7 mouse cellular contexts compared by ENCODE assay signal in the genomic region with DNA sequence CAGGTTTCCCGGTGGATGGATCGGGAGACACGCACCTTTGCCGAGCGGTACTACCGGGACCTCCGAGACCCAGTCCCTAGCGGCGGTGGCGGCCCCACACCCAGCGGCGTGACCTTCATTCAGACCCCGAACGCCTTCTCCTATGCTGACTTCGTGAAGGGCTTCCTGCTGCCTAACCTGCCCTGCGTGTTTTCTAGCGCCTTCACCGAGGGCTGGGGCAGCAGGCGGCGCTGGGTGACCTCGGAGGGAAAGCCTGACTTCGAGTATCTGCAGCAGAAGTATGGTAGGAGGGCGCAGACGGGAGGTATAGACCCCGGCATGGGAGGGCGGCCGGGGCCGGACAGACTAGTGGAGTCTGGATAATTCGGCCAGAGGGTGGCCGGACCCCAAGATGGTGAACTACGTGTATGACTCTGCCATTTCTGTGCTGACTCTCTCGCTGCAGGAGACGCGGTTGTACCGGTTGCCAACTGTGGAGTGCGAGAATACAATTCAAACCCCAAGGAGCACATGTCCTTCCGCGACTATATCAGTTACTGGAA. TPM values are rescaled to one million over a fixed set of nuclear protein-coding genes. Genes with fewer than 3 reads are reported as not detected.
DNase-seq lines count a peak whose midpoint lies in the region; ATAC-seq and TF ChIP-seq lines count a peak whose summit lies in the region.

No protein-coding gene starts in this region.

- TF ChIP-seq CTCF in layer of hippocampus, adult 2 months (conservative IDR thresholded peaks at IDR 0.05): peak; percentile 46
- no peak for TF ChIP-seq CTCF in Patski (IDR thresholded peaks at IDR 0.05)
- peak; percentile 9; the same call in 1 of the 2 replicates for TF ChIP-seq CTCF in embryonic fibroblast, embryonic 13.5 days (IDR thresholded peaks at IDR 0.05; ENCODE audit: borderline replicate concordance, insufficient read depth, low read length)

- peaks cover 47% of the 10 kb centered on the region for H3K36me3 ChIP-seq in limb, embryonic 10.5 days
- H3K36me3 ChIP-seq in midbrain, embryonic 13.5 days: peaks cover 25% of the 10 kb centered on the region

- under 1% methylated on average over 38 of the region's 38 CpGs for WGBS in limb, embryonic 10.5 days
- under 1% methylated on average over 38 of the region's 38 CpGs for WGBS in midbrain, embryonic 13.5 days

- H3K4me2 ChIP-seq in midbrain, embryonic 13.5 days (replicated peaks): peak overlapping the region; percentile 97

- H3K9me3 ChIP-seq in limb, embryonic 10.5 days (replicated peaks): no peaks in the 10 kb centered on the region
- H3K9me3 ChIP-seq in midbrain, embryonic 13.5 days: no peaks in the 10 kb centered on the region

- ATAC-seq in Patski: peak; percentile 48
- ATAC-seq in midbrain, embryonic 13.5 days: peak; percentile 85

- peak overlapping the region; percentile 97 for H3K4me3 ChIP-seq in layer of hippocampus, adult 2 months
- H3K4me3 ChIP-seq in embryonic fibroblast, embryonic 13.5 days (ENCODE audit: insufficient read depth, low read length): peak overlapping the region; percentile 70
- H3K4me3 ChIP-seq in limb, embryonic 10.5 days: peak overlapping the region; percentile 79
- H3K4me3 ChIP-seq in midbrain, embryonic 13.5 days (replicated peaks): peak overlapping the region; percentile 84

- TF ChIP-seq POLR2A in embryonic fibroblast, embryonic 13.5 days (IDR thresholded peaks at IDR 0.05; ENCODE audit: low read depth, low read length): no peak

- peak overlapping the region; percentile 94 for H3K27ac ChIP-seq in layer of hippocampus, adult 2 months
- 0 out of 2 replicates have a peak overlapping the region, but pooled peaks have one; percentile 7 for H3K27ac ChIP-seq in embryonic fibroblast, embryonic 13.5 days (ENCODE audit: insufficient read depth, low read length)
- H3K27ac ChIP-seq in limb, embryonic 10.5 days: peak overlapping the region; percentile 87
- H3K27ac ChIP-seq in midbrain, embryonic 13.5 days: peak overlapping the region; percentile 88

- no peaks in the 10 kb centered on the region for H3K27me3 ChIP-seq in Patski
- no peaks in the 10 kb centered on the region for H3K27me3 ChIP-seq in limb, embryonic 10.5 days (ENCODE audit: low read depth, poor library complexity, severe bottlenecking)
- H3K27me3 ChIP-seq in midbrain, embryonic 13.5 days: no peaks in the 10 kb centered on the region

- in situ Hi-C loops in Patski (cut with MboI; ENCODE audit: low pct_unique_long_range_greater_than_20kb): no loop called here

- no peaks in the 10 kb centered on the region; the same call in 1 of the 2 replicates for H3K4me1 ChIP-seq in embryonic fibroblast, embryonic 13.5 days (ENCODE audit: control insufficient read depth, insufficient read depth, low read length)
- peaks cover 25% of the 10 kb centered on the region for H3K4me1 ChIP-seq in limb, embryonic 10.5 days
- peaks cover 29% of the 10 kb centered on the region for H3K4me1 ChIP-seq in midbrain, embryonic 13.5 days (replicated peaks)

- CTCF ChIA-PET in Patski (lab: Charles Lee): no interaction called here

- peak overlapping the region; percentile 79 for H3K9ac ChIP-seq in midbrain, embryonic 13.5 days (replicated peaks)

- POLR2A ChIA-PET in Patski (lab: Charles Lee): interaction anchor here (0.8 kb wide), 1 partner anchor 31 kb away, joined by 3 read pairs; no protein-coding TSS in a partner anchor

- peak; percentile 16 to 40 for DNase-seq in layer of hippocampus, adult 2 months (ENCODE audit: low spot score in 2 of 2)
- DNase-seq in layer of hippocampus, postnatal 36 days: no peak
- no peak for DNase-seq in Patski (ENCODE audit: low read depth, low spot score)
- DNase-seq in limb, embryonic 10.5 days (ENCODE audit: low spot score): no peak
- no peak for DNase-seq in right cerebral cortex, postnatal 4 days

RNA-seq across cellular contexts. Expression of gene Jmjd4, which starts 0.5 kb away (rescaled TPM):
- 10 to 100 TPM; 27.0 to 28.0 TPM for total RNA-seq in layer of hippocampus, adult 2 months (2021)
- total RNA-seq in layer of hippocampus, postnatal 36 days (2021): 10 to 100 TPM; 25.2 to 25.9 TPM
- polyA plus RNA-seq in Patski (2021): 13.8 TPM
- 7.2 and 9.1 TPM in 2 replicates for polyA plus RNA-seq in embryonic fibroblast, embryonic 13.5 days (2011; ENCODE audit: insufficient read length, low read depth, missing spikeins)
- polyA plus RNA-seq in limb, embryonic 10.5 days (2016; fragmentation: Nextera tagmentation; extraction: Ambion mirVana): 16.8 and 21.8 TPM in 2 replicates
- polyA plus RNA-seq in midbrain, embryonic 13.5 days (2015; fragmentation: Nextera tagmentation; extraction: Ambion mirVana): 14.3 TPM in 2 replicates

RNA-seq across cellular contexts. Expression of gene Snap47, which starts 0.7 kb away (rescaled TPM):
- total RNA-seq in layer of hippocampus, adult 2 months (2021): 100 to 1,000 TPM; 341 to 356 TPM
- total RNA-seq in layer of hippocampus, postnatal 36 days (2021): 100 to 1,000 TPM; 342 to 359 TPM
- 142 TPM for polyA plus RNA-seq in Patski (2021)
- 90.8 and 91.0 TPM in 2 replicates for polyA plus RNA-seq in embryonic fibroblast, embryonic 13.5 days (2011; ENCODE audit: insufficient read length, low read depth, missing spikeins)
- polyA plus RNA-seq in limb, embryonic 10.5 days (2016; fragmentation: Nextera tagmentation; extraction: Ambion mirVana): 106 and 122 TPM in 2 replicates
- polyA plus RNA-seq in midbrain, embryonic 13.5 days (2015; fragmentation: Nextera tagmentation; extraction: Ambion mirVana): 352 and 380 TPM in 2 replicates

RNA-seq across cellular contexts. Expression of gene Zfp867, which starts 22.0 kb away (rescaled TPM):
- total RNA-seq in layer of hippocampus, adult 2 months (2021): 1 to 10 TPM; 4.9 to 5.1 TPM
- 1 to 10 TPM; 3.4 to 4.2 TPM for total RNA-seq in layer of hippocampus, postnatal 36 days (2021)
- polyA plus RNA-seq in Patski (2021): 8.0 TPM
- 4.4 and 6.1 TPM in 2 replicates for polyA plus RNA-seq in embryonic fibroblast, embryonic 13.5 days (2011; ENCODE audit: insufficient read length, low read depth, missing spikeins)
- 5.7 and 7.9 TPM in 2 replicates for polyA plus RNA-seq in limb, embryonic 10.5 days (2016; fragmentation: Nextera tagmentation; extraction: Ambion mirVana)
- polyA plus RNA-seq in midbrain, embryonic 13.5 days (2015; fragmentation: Nextera tagmentation; extraction: Ambion mirVana): 14.7 and 15.0 TPM in 2 replicates

Comparison
In these comparisons a context has a peak if more than half of its experiments do, and no peak if none do; other contexts are left out.
1. DNase-seq: peak in layer of hippocampus, adult 2 months (2 of 2); none in layer of hippocampus, postnatal 36 days (0 of 2), Patski (single experiment), limb, embryonic 10.5 days (single experiment) and right cerebral cortex, postnatal 4 days (single experiment).
2. H3K27ac ChIP-seq: peak in every context shown above with its lines; median percentile 94 in layer of hippocampus, adult 2 months; 88 in midbrain, embryonic 13.5 days; 87 in limb, embryonic 10.5 days; 7 in embryonic fibroblast, embryonic 13.5 days.
3. Peak in every context shown above with its lines, with median percentiles within 50 percentile points of each other: H3K4me3 ChIP-seq.